Mouse (Mus musculus): ENCODE measurements around the gene D10Jhu81e.

GRCm38 (mm10) chr10:78156926-78157325 is 12.7 kb downstream of the D10Jhu81e start:
- no peak for TF ChIP-seq CTCF (IDR thresholded peaks at IDR 0.05; ENCODE audit: low read depth, low read length)
- no peak for TF ChIP-seq POLR2A (IDR thresholded peaks at IDR 0.05; ENCODE audit: insufficient read depth, low read length)
- TF ChIP-seq EP300 (IDR thresholded peaks at IDR 0.05; ENCODE audit: insufficient read depth, low read depth, low read length) = no peak

Measured in ES-Bruce4 (cell line).